Mouse (Mus musculus): ENCODE measurements around the gene Errfi1.

Errfi1 gene

DNA sequence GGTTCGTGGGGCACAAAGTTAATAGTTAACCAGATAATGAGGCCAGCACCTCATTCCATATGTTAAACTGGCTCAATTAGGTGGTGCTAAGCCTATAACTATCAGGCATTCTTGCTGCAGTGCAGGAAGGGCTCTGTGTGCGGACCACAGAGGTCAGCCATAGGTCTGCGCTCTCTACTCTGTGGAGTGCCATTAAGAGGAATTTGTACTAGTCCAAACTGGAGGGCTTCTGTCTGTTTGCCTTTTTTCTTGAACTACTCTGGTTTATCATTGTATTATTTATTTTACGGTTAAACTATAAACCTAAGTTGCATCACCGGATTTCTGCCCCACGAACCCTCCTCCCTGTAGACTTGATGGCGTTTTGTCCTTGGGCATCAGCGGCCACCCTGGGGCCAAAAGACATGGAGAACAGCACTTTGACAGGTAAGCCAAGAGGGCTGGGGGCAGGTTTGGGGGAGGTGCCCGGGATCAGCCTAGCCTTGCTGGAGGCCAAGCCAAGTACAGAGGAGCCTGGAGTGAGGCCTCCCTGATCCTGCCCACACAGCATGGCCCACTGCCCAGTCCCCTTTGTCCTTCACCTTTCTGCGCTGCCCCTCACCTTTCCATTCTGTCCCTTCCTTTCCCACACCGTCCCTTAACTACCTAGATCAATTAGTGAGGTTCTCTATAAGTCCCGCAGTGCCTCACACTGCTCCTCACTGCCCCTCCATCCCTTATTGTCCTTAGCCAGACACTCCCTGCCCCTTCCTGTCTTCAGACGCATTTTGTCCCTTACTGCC, at the start of gene Errfi1:
Gene Errfi1 (plus strand): TSS at position 240 of the 782 bp plus-strand sequence.
- DNase-seq (ENCODE audit: low read depth, low spot score), result no peak

DNA sequence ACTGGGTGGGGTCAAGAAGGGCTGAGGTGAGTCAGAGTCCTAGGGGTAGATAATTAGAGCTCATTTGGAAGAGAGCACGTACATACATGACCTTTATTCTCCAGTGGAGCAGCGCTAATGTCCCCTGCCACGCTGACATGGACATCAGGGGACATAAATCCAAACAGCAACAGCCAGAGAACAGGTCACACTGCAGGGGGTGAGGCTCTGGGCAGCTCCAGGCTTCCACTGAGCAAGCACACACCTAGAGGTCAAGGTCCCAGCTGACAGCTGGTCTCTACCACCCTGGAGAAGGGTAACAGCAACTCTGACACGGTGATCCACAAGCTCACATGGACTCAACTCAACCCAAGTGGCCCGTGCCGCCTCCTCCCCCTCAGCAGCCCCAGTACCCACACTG, 49.5 kb upstream of the Errfi1 start:
- no peak for DNase-seq (ENCODE audit: low read depth, low spot score)

DNA sequence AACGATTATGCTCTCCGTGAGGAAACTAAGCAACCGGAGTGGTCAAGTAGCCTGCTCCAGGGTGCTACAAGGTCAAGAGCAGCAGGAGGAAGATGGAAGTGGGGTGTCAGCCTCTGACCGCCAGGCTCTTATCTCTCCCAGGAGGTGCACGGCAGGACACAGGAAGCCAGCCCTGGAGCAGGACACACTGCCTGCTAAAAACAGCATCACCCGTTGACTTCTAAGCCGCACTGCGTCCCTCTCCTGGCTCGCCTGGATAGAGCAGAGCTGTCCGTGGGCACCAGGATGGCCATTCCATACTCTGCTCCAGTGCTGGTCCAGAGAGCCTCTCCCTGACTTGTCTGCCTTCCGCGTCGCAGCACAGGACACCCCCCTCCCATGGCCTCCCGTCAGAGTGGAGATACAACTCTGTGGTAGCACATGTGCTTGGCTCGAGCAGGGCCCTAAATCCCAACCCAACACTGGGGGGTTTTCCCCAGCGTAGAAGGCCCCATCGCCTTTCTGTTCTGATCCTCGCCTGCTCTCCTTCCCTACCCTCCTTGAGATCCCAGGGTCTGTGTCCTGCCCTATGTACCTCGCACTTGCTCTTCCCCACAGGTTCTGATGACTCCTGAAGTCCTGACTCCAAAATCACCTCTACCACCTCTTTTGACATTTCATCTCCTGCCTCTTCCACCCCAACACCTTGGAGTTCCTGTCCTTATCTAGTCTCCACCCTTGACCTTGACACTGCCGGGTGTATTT, 45.8 kb upstream of the Errfi1 start:
- no peak for DNase-seq (ENCODE audit: low read depth, low spot score)

DNA sequence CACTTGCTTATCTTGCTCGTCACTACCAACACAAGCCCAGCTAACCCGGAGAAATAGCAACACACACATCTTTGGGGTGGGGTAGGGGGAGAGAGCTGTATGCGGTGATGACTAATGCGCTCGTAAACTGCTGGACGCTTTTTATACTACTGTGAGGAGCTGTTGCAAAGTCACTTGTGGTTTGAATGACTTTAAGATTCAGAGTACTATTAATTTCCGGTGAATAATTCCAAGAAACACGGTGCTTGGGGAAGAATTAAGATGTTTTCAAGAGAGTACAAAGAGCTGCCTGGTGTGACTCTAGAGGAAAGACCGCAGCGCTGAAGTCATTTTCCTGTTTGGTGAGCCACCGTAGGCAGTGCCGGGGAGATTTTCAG, 45.3 kb upstream of the Errfi1 start:
- DNase-seq (ENCODE audit: low read depth, low spot score), result no peak

DNA sequence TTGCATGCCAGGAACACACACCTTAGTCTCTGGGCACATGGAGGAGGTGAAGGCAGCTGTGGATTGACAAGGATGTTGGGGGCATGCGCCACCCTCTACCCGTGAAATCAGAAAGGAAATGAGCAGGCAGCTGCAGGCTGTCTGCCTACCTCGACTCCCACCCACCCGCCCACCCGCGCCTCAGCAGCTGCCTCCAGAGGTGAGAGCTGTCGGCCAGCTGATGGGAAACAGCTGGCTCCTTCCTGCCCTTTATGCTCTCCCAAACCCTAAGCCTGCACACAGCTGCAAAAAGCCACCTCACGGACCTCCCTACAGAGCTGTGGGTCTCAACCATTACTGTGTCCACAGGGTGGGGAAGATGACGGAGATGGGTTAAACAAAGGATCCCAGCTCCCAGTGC, 44.4 kb upstream of the Errfi1 start:
- DNase-seq (ENCODE audit: low read depth, low spot score), result no peak

DNA sequence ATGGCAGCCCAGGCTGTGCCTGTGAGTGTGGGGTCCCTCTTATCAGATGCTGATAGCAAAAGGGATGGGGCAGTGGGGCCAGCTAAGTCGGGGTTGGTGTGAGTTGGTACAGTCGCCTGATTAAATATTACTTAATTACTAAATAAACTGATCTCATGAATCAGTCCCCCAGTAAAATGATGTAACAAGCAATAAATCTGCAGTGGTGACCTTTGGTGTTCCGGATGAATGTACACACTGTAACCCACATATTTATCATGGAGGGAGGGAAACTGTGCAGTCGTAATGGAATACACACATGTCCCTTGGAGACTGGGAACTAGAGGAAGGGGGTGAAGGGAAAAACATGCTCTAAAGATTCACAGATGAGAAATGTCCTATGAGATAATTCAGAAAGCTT, 38.6 kb upstream of the Errfi1 start:
- DNase-seq (ENCODE audit: low read depth, low spot score), result no peak

GRCm38 (mm10) chr4:150816414-150816951, 37.2 kb upstream of the Errfi1 start:
- no peak for DNase-seq (ENCODE audit: low read depth, low spot score)

DNA sequence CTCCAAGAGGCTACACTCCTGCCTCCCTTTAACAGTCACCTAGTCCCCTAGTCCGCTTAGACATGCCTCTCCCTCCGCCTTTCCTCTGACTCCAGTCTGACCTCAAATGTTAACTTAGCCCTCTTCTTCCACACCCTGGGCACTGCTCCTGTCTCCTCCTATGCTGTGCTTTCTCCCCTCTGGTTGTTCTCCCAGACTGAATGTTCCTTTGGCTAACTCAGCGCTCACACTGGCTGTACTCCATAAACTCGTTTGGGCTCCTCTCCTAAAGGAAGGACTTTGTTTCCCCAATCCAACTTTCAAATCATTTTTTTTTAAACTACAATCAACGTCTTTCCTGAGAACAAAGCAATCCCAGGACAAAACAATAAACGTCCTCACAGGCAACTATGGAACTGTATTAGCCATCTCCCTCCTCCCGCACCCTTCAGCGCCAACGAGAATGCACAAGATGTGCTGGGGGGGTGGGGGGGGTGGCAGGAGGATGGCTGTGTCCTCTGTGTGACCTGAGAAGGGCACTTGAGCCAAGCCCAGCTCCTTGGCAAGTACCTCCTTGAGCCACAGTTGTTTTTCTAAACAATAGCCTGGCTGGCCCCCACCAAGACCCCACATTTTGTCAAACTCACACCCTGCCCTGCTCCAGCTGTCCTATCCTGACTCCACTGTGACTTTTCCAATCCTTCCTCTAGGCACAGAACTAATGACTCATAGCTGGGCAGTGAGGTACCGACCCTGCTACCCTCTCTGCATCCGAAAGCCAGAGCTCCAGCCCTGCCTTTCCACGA, 34.4 kb upstream of the Errfi1 start:
- no peak for DNase-seq (ENCODE audit: low read depth, low spot score)

- no peak for DNase-seq (ENCODE audit: low read depth, low spot score)
Measured at GRCm38 (mm10) chr4:150821381-150821780, 32.3 kb upstream of the Errfi1 start.

- no peak for DNase-seq (ENCODE audit: low read depth, low spot score)
Measured at GRCm38 (mm10) chr4:150822624-150823023, 31.1 kb upstream of the Errfi1 start.

GRCm38 (mm10) chr4:150823614-150824480, 29.9 kb upstream of the Errfi1 start:
- no peak for DNase-seq (ENCODE audit: low read depth, low spot score)

DNA sequence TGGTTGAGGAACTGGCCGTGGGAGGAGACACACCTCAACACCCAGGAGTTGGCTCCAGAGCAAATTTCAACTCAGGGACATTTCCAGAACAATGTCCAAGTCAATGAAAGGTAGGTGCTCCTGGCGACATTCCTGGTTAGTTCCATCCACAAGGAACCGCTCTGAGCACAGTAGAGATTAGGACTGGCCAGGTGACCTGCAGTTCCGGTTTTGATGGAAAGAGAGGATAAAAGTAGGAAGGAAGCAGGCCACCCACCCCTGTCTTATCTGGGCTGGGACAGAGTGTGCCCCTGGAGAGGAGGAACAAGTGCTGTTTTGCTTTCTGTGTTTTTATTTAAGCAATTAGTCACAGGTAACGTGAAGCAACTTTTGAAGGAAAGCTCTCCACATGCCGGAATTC, 28.8 kb upstream of the Errfi1 start:
- DNase-seq (ENCODE audit: low read depth, low spot score), result no peak

- DNase-seq (ENCODE audit: low read depth, low spot score), result no peak
Measured at GRCm38 (mm10) chr4:150825531-150825930, 28.2 kb upstream of the Errfi1 start.

DNA sequence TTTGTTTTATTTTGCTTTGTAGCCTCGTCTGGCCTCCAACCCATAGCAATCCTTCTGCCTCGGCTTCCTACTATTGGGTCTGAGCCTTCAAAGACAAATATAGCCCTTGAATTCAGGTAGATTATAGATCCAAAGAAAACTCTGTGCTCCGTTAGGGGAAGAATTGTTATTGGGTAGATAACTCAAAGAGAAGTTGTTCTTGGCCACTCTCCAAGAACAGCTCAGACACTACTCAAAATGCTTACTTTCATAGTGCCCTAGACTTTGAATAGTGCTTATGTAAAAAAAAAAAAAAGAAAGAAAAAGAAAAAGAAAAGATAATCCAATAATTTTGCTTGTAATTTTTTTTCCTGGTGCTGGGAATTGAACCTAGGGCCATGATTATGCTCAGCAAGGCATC, 22.4 kb upstream of the Errfi1 start:
- DNase-seq (ENCODE audit: low read depth, low spot score), result no peak

GRCm38 (mm10) chr4:150831941-150832340, 21.8 kb upstream of the Errfi1 start:
- DNase-seq (ENCODE audit: low read depth, low spot score), result no peak

DNA sequence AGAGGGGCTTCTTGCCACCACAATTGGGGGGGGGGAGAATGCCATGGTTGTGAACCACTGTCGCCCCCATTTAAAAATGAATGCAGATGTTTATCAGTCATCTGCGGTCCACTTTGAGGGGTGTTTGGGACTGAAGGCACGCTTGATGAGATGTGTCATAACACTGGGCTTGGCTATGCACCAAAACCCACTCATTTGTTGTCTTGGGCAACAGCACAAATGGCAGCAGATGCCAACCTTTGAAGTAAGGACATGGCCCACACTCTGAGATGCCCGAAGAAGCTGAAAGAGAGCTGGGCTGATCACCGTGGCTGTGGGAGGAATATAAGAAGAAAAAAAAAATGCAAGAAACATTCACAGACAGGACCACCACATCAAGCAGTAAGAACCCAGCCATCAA, 18.6 kb upstream of the Errfi1 start:
- no peak for DNase-seq (ENCODE audit: low read depth, low spot score)

DNA sequence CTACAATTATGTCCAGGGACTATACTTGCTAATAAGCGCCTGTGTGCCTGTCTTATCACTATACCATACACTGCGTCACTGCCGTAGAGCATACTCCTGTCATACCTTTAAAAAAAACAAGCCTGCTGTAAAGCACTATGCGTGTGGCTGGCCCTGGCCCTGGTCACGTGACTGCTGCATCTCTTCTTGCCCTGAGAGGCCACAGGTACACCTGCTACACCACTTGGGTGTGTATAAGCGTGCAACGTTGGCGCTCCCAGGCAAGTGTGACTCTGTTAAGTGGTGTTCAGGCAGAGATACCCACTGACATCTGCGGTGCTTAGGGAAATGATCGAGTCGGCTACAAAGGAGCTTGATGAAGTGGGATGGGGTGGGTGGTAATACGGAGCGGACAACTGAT, 17.5 kb upstream of the Errfi1 start:
- no peak for DNase-seq (ENCODE audit: low read depth, low spot score)

DNA sequence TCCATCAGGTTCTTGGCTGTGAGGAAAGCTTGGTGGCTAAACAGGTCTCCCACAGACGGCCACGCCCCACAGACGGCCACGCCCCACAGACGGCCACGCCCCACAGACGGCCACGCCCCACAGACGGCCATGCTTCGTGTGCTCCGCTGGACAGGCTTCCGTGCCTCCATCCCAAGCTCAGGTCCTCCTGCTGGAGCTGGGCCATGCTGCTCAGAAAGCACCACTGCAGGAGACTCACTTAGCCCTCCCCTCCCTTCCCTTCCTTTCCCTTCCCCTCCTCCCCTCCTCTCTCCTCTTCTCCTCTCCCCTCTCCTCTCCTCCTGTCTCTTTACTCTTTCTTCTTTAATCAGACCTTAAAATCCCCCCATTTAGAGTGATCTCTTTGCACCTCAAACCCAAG, 16.8 kb upstream of the Errfi1 start:
- no peak for DNase-seq (ENCODE audit: low read depth, low spot score)

DNA sequence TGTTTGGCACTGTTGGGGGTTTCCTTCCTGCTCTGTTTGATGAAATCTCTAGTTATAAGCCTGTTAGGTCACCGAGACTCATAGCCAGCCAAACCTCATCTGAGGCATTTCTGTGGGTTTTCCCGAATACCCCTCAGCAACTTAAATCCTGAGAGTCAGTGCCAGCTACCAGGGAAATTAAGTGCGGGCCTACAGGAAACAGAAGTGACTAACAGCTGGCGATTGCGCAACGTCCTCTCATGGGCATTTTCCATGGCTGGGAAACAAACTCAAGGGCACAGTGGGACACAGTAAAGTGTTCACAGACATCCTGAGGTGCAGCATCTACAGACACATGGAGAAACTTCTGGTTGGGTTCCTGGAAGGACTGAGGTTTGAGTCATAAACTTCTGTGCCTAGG, 16.3 kb upstream of the Errfi1 start:
- no peak for DNase-seq (ENCODE audit: low read depth, low spot score)

DNA sequence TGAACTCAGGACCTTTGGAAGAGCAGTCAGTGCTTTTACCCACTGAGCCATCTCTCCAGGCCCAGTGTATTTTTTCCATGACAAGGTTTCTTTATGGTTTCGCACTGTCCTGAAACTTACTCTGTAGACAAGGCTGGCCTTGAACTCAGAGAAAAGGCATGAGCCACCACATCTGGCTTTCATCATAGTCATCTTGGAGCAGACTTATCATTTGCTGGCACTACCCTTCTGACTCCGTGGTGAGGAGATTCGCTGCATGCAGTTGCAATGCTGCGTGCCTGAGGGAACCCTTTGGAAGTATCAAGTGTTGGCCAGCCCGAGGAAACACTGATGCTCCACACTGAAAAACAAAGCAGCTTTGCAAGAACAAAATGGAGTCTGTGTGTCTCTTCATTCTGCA, 11.7 kb upstream of the Errfi1 start:
- no peak for DNase-seq (ENCODE audit: low read depth, low spot score)

DNA sequence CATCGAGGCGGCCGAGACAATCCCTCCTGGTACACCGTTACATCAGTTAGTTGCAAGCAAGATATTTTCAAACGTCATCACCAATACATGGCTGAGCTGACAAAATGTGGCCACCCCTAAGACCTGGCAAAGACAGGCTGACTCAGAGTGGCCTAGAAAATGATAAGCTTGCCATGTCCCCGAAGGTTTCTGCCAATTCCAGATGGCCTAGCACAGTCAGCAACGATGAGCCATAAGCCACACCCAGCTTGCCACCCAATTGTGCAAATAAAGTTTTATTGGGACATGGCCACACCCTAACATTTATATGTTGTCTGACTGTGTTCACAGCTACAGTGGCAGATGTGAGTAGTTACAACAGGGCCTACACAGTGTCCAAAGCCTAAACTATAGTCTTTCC, 10.5 kb upstream of the Errfi1 start:
- DNase-seq (ENCODE audit: low read depth, low spot score), result no peak

All from c-Kit-negative CD71-positive TER-119-positive erythroid progenitor cells, embryonic 14.5 days (primary cell).